Mouse (Mus musculus) embryonic facial prominence, embryonic 14.5 days (tissue): ENCODE data around the gene Kcnk2. TPM values are rescaled to one million over a fixed set of nuclear protein-coding genes. Genes with fewer than 3 reads are reported as not detected.

Experiments used
- ATAC-seq: fragments of 200-750 bp; cut with Nextera tagmentation; 2 replicates; pipeline ENCODE4 v1.8.0; 2017; ENCODE audit warnings: low read depth, moderate number of reproducible peaks, moderate TSS enrichment
- DNase-seq: peaks from one replicate; pipeline ENCODE4 v3.0.0-alpha.2; 2015; ENCODE audit warnings: low spot score
- H3K27ac ChIP-seq: fragments of 300-500 bp; sonication (generic); replicated peaks from 2 replicates; pipeline ENCODE4 v1.5.1; 2014; ENCODE audit warnings: low read depth, mild to moderate bottlenecking, low read length, moderate library complexity
- H3K27me3 ChIP-seq: fragments of 300-500 bp; sonication (generic); replicated peaks from 2 replicates; pipeline ENCODE4 v1.6.1; 2014; ENCODE audit warnings: low read length; ENCODE audit not compliant: control insufficient read depth, insufficient read depth
- H3K36me3 ChIP-seq: fragments of 300-500 bp; sonication (generic); 2 replicates; pipeline ENCODE4 v1.6.1; 2014; ENCODE audit warnings: low read length, mixed read lengths; ENCODE audit not compliant: control insufficient read depth, insufficient read depth
- H3K4me1 ChIP-seq: fragments of 300-500 bp; sonication (generic); 2 replicates; pipeline ENCODE4 v1.6.1; 2014; ENCODE audit warnings: antibody characterized with exemption, low read length; ENCODE audit not compliant: control insufficient read depth, insufficient read depth
- H3K4me2 ChIP-seq: fragments of 300-500 bp; sonication (generic); 2 replicates; pipeline ENCODE4 v1.6.1; 2014; ENCODE audit warnings: low read depth, mild to moderate bottlenecking, low read length, moderate library complexity, mixed read lengths
- H3K4me3 ChIP-seq: fragments of 300-500 bp; sonication (generic); 2 replicates; pipeline ENCODE4 v1.5.1; 2014; ENCODE audit warnings: low read depth, mild to moderate bottlenecking, low read length
- H3K9ac ChIP-seq: fragments of 300-500 bp; sonication (generic); 2 replicates; pipeline ENCODE4 v1.6.1; 2014; ENCODE audit warnings: low read depth, mild to moderate bottlenecking, low read length, moderate library complexity, mixed read lengths
- H3K9me3 ChIP-seq: fragments of 300-500 bp; sonication (generic); 2 replicates; pipeline ENCODE4 v1.6.1; 2016; ENCODE audit warnings: low read length; ENCODE audit not compliant: control insufficient read depth
- WGBS: fragments of 180-500 bp; shearing (Covaris S2); extraction: QIAGEN DNeasy Blood & Tissue Kit; methylation state at CpG from one replicate; pipeline ENCODE4 v1.1.7; 2014; 5-methylcytosine and 5-hydroxymethylcytosine counted together
- polyA plus RNA-seq: library from polyadenylated mRNA; unstranded; fragments of >200 nt; fragmentation: Nextera tagmentation; extraction: Ambion mirVana; gene quantifications from 2 replicates; pipeline ENCODE4 v1.2.1, GENCODE M21; 2014

Gene Kcnk2
- polyA plus RNA-seq, 1 experiment from 2014 or later = 8.4 TPM

DNA sequence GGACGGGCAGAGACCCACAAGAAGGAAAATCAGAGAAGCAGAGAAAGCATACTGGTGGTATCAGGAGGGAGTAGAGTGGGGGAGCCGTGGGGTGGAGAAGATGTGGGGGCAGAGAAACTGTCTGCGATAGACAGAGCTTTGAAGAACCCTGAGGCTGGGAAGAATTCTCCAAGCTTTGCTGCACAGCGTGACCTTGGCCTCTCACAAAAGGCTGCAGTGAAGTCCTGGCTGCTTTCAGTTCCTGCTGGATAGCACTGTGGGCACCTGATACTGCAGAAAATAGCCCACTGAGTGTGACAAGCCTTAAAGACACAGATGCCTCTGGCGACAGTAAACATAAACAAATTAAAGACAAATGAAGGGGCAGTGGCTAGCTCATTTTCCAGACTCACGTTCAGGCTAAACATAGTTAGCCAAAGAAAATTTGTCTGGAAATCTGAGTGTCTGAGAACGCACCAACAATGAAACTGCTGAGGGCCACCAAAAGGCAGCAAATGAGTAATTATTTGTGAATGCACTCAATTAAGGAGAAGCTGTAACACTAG lies 216.8 kb downstream of the Kcnk2 start:
- Histone ChIP-seq H3K4me3 (no peak overlapping the region), H3K4me2 (no peak overlapping the region), H3K27ac (no peak overlapping the region), H3K36me3 (no peaks in the 10 kb centered on the region), H3K9me3 (no peaks in the 10 kb centered on the region), H3K27me3 (no peaks in the 10 kb centered on the region), H3K9ac (no peak overlapping the region), H3K4me1 (no peaks in the 10 kb centered on the region)
- ATAC-seq = no peak
- no peak for DNase-seq
- WGBS = 34% methylated on average over 7 of the region's 7 CpGs

DNA sequence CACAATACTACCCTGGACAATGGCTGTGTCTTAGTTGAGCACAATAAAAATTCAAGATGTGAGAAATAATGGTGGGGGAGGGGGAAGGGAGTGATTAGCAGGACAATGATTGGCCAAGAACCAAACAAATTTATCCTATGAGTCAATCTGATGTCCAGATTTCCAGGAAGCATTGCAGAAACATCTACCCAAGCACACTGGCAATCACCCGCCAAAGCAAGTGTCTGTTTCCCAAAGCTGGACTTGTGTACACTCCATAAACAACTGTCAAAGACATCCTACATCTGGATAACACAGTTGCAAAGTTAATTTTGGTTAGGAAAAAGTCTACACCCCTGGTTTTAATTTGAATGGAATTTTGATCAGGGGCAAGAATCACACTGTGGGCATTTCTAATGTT lies 224.3 kb downstream of the Kcnk2 start:
- H3K9me3 ChIP-seq = no peaks in the 10 kb centered on the region
- H3K4me2 ChIP-seq = no peak overlapping the region
- DNase-seq (no peak), ATAC-seq (no peak)
- H3K27me3 ChIP-seq = no peaks in the 10 kb centered on the region
- no peak overlapping the region for H3K9ac ChIP-seq
- H3K4me3 ChIP-seq = no peak overlapping the region
- WGBS = 86% methylated on average over 1 of the region's 1 CpGs
- H3K36me3 ChIP-seq = no peaks in the 10 kb centered on the region
- H3K27ac ChIP-seq = no peak overlapping the region
- H3K4me1 ChIP-seq = peaks cover 9% of the 10 kb centered on the region; the same call in 1 of the 2 replicates

DNA sequence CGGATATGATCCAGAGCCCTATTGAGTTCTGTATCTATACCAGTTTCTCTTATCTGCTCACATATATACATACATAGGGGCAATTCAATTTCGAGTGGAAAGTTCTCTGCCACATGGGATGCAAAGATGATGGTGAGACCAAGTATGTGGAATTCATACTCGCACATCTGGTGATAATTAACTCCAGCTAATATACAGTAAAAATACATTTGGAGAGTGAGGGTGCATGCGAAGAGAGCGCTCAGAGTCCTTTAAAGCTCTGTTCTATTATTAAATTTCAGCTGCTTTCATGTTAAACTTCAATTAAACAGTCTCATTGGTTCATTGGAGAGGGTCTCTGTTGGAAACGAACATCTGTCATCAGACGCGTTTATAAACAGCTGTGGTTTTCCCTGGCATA lies 228.6 kb downstream of the Kcnk2 start:
- 56% methylated on average over 8 of the region's 8 CpGs for WGBS
- Histone ChIP-seq H3K4me3 (no peak overlapping the region), H3K4me2 (no peak overlapping the region), H3K36me3 (no peaks in the 10 kb centered on the region), H3K4me1 (peaks cover 9% of the 10 kb centered on the region; the same call in 1 of the 2 replicates), H3K27ac (no peak overlapping the region), H3K9ac (no peak overlapping the region), H3K27me3 (no peaks in the 10 kb centered on the region), H3K9me3 (no peaks in the 10 kb centered on the region)
- ATAC-seq (no peak), DNase-seq (peak; percentile 56)

DNA sequence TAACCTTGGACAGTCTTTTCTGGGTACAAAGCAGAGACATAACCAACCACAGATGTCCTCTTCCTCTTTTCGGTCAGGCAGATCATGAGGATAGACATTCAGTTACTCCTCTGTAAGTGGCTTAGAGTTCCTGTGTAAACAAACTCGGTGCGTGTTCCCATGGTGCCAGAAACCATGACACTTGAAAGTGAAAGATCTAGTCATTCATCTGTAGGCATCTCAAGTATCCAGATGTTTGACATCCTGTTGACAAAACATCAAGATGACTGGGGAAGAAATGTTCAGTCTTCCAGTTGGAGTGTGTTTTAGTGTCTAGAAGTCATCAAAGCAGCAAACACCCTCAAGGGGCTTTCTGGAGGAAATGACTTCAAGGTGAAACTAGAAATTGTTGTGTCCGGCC lies 230.9 kb downstream of the Kcnk2 start:
- Histone ChIP-seq H3K4me1 (peaks cover 9% of the 10 kb centered on the region; the same call in 1 of the 2 replicates), H3K27me3 (no peaks in the 10 kb centered on the region), H3K4me3 (no peak overlapping the region), H3K9ac (no peak overlapping the region), H3K4me2 (no peak overlapping the region), H3K36me3 (no peaks in the 10 kb centered on the region), H3K27ac (no peak overlapping the region), H3K9me3 (no peaks in the 10 kb centered on the region)
- DNase-seq (no peak), ATAC-seq (no peak)
- WGBS = 47% methylated on average over 4 of the region's 4 CpGs

DNA sequence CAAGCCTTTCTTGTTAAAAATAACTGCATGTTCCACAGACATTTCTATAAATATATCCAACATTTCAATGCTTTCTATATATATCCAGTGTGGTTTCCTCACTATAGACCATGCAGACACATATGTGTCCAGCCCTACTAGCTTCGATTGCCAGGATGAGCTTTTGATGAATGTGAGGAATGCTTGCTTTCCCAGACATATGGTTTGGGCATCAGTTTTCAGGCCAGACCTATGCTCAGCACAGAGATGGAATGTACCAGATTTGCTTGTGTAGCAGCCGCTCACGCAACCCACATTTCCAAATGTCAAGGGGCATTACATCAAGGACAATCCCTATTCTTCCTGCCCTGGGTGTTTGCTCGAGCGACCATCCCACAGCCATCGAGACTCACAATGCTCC lies 236.3 kb downstream of the Kcnk2 start:
- DNase-seq (peak; percentile 65), ATAC-seq (peak; percentile 71)
- H3K4me1 ChIP-seq = 0 out of 2 replicates have a peak, but pooled peaks cover 8% of the 10 kb centered on the region
- H3K9me3 ChIP-seq = no peaks in the 10 kb centered on the region
- H3K36me3 ChIP-seq = no peaks in the 10 kb centered on the region
- WGBS = 53% methylated on average over 6 of the region's 6 CpGs
- no peaks in the 10 kb centered on the region for H3K27me3 ChIP-seq
- H3K27ac ChIP-seq = no peak overlapping the region; the same call in 1 of the 2 replicates
- no peak overlapping the region for H3K4me3 ChIP-seq
- H3K4me2 ChIP-seq = no peak overlapping the region
- H3K9ac ChIP-seq = no peak overlapping the region

DNA sequence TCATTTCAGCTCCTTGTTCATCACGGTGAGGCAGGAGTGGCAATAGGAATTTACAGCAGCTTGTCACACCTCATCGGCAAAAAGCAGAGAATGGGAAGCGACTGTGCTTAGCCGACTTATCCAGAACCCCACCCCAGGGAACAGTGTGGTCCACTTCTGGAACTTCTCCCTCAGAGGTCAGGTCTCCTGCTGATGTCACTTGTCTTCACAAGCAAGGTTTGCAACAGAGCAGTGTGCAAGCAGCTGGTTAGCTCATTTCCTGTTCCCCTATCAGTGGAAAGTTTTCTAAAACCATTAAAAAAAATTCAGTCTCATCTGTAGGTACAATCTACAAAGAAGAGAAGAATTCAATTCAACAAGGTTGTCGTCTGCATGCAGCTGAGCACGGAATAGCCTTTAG lies 236.9 kb downstream of the Kcnk2 start:
- Histone ChIP-seq H3K4me2 (no peak overlapping the region), H3K9ac (no peak overlapping the region), H3K4me3 (no peak overlapping the region), H3K27me3 (no peaks in the 10 kb centered on the region), H3K9me3 (no peaks in the 10 kb centered on the region), H3K36me3 (no peaks in the 10 kb centered on the region), H3K4me1 (0 out of 2 replicates have a peak, but pooled peaks cover 8% of the 10 kb centered on the region), H3K27ac (no peak overlapping the region)
- 68% methylated on average over 6 of the region's 6 CpGs for WGBS
- no peak for ATAC-seq
- no peak for DNase-seq

DNA sequence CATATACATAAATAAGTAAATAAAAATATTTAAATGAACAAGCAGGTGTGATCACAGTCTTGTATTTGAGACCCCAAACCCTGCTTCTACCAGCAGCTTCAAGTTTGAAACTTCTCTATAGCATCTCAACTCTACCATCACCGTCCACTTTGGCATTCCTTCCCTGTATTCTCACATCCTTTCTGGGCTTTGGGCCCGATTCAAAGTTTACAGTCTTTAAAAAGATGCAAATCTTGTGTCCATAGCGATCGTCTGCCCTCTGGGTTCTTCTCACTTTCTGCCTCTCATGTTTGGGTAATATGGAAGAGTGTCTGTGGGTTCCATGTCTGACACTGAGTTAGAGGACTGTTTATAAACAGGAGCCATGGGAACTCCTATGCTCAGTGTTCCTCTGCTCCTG lies 237.4 kb downstream of the Kcnk2 start:
- ATAC-seq (no peak), DNase-seq (no peak)
- no peaks in the 10 kb centered on the region for H3K36me3 ChIP-seq
- no peak overlapping the region for H3K4me2 ChIP-seq
- WGBS = 71% methylated on average over 4 of the region's 4 CpGs
- H3K9ac ChIP-seq = no peak overlapping the region
- H3K9me3 ChIP-seq = no peaks in the 10 kb centered on the region
- H3K27me3 ChIP-seq = no peaks in the 10 kb centered on the region
- H3K27ac ChIP-seq = no peak overlapping the region
- no peak overlapping the region for H3K4me3 ChIP-seq
- 0 out of 2 replicates have a peak, but pooled peaks cover 8% of the 10 kb centered on the region for H3K4me1 ChIP-seq

DNA sequence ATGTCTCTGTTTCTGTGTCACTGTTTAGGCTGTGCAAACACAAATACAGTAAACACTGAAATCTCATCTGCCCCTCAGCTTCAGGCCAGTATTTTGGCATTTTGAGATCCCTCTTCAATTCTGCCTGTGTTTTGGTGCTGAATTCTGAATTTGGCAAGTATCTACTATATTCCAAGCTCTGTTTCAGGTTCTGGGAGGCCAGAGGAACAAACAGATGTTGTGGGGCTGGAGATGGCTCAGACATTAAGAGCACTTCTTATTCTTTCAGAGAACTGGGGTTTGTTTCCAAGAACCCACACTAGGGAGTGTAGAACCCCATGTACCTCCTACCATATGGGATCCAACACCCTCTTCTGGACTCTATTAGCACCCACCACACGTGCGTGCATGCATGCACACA lies 237.8 kb downstream of the Kcnk2 start:
- no peak overlapping the region for H3K4me3 ChIP-seq
- no peaks in the 10 kb centered on the region for H3K36me3 ChIP-seq
- H3K4me1 ChIP-seq = 0 out of 2 replicates have a peak, but pooled peaks cover 8% of the 10 kb centered on the region
- no peak overlapping the region for H3K9ac ChIP-seq
- no peak for ATAC-seq
- no peak overlapping the region for H3K4me2 ChIP-seq
- H3K9me3 ChIP-seq = no peaks in the 10 kb centered on the region
- no peak overlapping the region for H3K27ac ChIP-seq
- DNase-seq = no peak
- no peaks in the 10 kb centered on the region for H3K27me3 ChIP-seq
- 88% methylated on average over 2 of the region's 2 CpGs for WGBS
